Mouse (Mus musculus): Measurements from ENCODE around the gene Nufip1. TPM values are rescaled to one million over a fixed set of nuclear protein-coding genes. Genes with fewer than 3 reads are reported as not detected.
A peak's percentile ranks its signal among the peaks of the same experiment; 100 is the strongest.

Gene Nufip1
- polyA plus RNA-seq, 1 experiment, result 1.8 TPM

GRCm38 (mm10) chr14:76175808-76176207 is 65.1 kb downstream of the Nufip1 start:
- Histone ChIP-seq H3K4me3 (ENCODE audit: insufficient read depth, low read depth, low read length) (no peak overlapping the region), H3K4me1 (ENCODE audit: control insufficient read depth, insufficient read depth, low read length) (no peaks in the 10 kb centered on the region), H3K36me3 (ENCODE audit: control insufficient read depth, insufficient read depth, low read length) (no peaks in the 10 kb centered on the region), H3K27ac (ENCODE audit: insufficient read depth, low read depth, low read length) (no peak overlapping the region), H3K27me3 (replicated peaks; ENCODE audit: control insufficient read depth, insufficient read depth, low read length) (no peaks in the 10 kb centered on the region)
- TF ChIP-seq POLR2A (IDR thresholded peaks at IDR 0.05; ENCODE audit: low read depth, low read length) (no peak), CTCF (conservative IDR thresholded peaks at IDR 0.05; ENCODE audit: insufficient read depth, insufficient read length, low read depth, low read length) (no peak)
- WGBS, result 63% methylated on average over 5 of the region's 5 CpGs
- DNase-seq, result no peak

DNA sequence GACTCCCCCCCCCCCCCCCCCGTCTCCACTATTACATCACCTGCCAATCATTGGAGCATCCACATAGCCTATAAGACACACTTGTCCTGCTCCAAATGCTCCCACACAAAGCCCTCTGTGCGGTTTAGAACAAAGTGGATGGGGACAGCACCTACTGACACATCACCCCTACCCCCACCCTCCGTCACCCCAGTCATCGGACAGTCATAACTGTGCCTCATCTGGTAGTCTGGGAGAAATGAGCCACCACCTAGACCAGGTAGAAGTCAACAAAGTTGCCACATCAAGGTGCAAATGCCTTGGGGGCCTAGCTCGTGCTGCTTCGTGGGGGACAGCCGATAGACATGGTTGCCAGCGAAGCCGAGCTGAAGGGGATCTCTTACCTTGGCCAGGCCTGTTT is 66.5 kb downstream of the Nufip1 start:
- H3K27me3 ChIP-seq (replicated peaks; ENCODE audit: control insufficient read depth, insufficient read depth, low read length), result no peaks in the 10 kb centered on the region

DNA sequence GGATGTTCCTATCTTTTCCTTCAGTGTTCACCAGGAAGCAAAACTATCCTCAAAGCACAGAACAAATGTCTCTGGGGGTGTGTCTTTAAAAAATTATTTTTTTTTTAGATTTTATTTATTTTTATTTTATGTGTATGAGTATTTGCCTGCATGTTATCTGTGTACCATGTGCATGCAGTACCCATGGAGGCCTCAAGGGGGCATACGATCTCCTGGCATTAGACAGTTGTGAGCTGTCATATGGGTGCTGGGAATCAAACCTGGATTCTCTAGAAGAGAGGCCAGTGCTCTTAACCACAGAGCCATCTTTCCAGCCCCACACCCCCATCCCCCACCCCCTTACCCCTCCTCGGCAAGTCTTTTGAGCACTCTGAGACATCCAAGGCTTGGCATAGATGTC is 67.8 kb downstream of the Nufip1 start:
- Histone ChIP-seq H3K4me1 (ENCODE audit: control insufficient read depth, insufficient read depth, low read length) (no peaks in the 10 kb centered on the region), H3K36me3 (ENCODE audit: control insufficient read depth, insufficient read depth, low read length) (no peaks in the 10 kb centered on the region), H3K4me3 (ENCODE audit: insufficient read depth, low read depth, low read length) (no peak overlapping the region), H3K27ac (ENCODE audit: insufficient read depth, low read depth, low read length) (no peak overlapping the region), H3K27me3 (replicated peaks; ENCODE audit: control insufficient read depth, insufficient read depth, low read length) (no peaks in the 10 kb centered on the region)
- TF ChIP-seq CTCF (conservative IDR thresholded peaks at IDR 0.05; ENCODE audit: insufficient read depth, insufficient read length, low read depth, low read length), result peak; percentile 30; the same call in 1 of the 2 replicates
- TF ChIP-seq POLR2A (IDR thresholded peaks at IDR 0.05; ENCODE audit: low read depth, low read length), result no peak
- DNase-seq, result no peak
- WGBS, result 82% methylated on average over 2 of the region's 2 CpGs

More for the DNA sequence above, 66.5 kb downstream of the Nufip1 start:
- Histone ChIP-seq H3K4me3 (ENCODE audit: insufficient read depth, low read depth, low read length) (no peak overlapping the region), H3K36me3 (ENCODE audit: control insufficient read depth, insufficient read depth, low read length) (no peaks in the 10 kb centered on the region), H3K27ac (ENCODE audit: insufficient read depth, low read depth, low read length) (no peak overlapping the region), H3K4me1 (ENCODE audit: control insufficient read depth, insufficient read depth, low read length) (no peaks in the 10 kb centered on the region)
- TF ChIP-seq CTCF (conservative IDR thresholded peaks at IDR 0.05; ENCODE audit: insufficient read depth, insufficient read length, low read depth, low read length) (no peak), POLR2A (IDR thresholded peaks at IDR 0.05; ENCODE audit: low read depth, low read length) (no peak)
- WGBS, result 94% methylated on average over 9 of the region's 9 CpGs
- DNase-seq, result no peak

- Histone ChIP-seq H3K36me3 (ENCODE audit: control insufficient read depth, insufficient read depth, low read length) (no peaks in the 10 kb centered on the region), H3K4me3 (ENCODE audit: insufficient read depth, low read depth, low read length) (no peak overlapping the region), H3K4me1 (ENCODE audit: control insufficient read depth, insufficient read depth, low read length) (no peaks in the 10 kb centered on the region), H3K27ac (ENCODE audit: insufficient read depth, low read depth, low read length) (no peak overlapping the region), H3K27me3 (replicated peaks; ENCODE audit: control insufficient read depth, insufficient read depth, low read length) (no peaks in the 10 kb centered on the region)
- peak; percentile 33 for DNase-seq
- TF ChIP-seq CTCF (conservative IDR thresholded peaks at IDR 0.05; ENCODE audit: insufficient read depth, insufficient read length, low read depth, low read length), result no peak
- TF ChIP-seq POLR2A (IDR thresholded peaks at IDR 0.05; ENCODE audit: low read depth, low read length), result no peak
- WGBS, result 71% methylated on average over 6 of the region's 6 CpGs
Observed at GRCm38 (mm10) chr14:76179343-76179742, 68.7 kb downstream of the Nufip1 start.

- peak; percentile 27 for DNase-seq
- WGBS, result 64% methylated on average over 5 of the region's 5 CpGs
- H3K4me3 ChIP-seq (ENCODE audit: insufficient read depth, low read depth, low read length), result no peak overlapping the region
- no peak overlapping the region for H3K27ac ChIP-seq (ENCODE audit: insufficient read depth, low read depth, low read length)
- no peaks in the 10 kb centered on the region for H3K36me3 ChIP-seq (ENCODE audit: control insufficient read depth, insufficient read depth, low read length)
- H3K4me1 ChIP-seq (ENCODE audit: control insufficient read depth, insufficient read depth, low read length), result no peaks in the 10 kb centered on the region
- no peaks in the 10 kb centered on the region for H3K27me3 ChIP-seq (replicated peaks; ENCODE audit: control insufficient read depth, insufficient read depth, low read length)
- TF ChIP-seq CTCF (conservative IDR thresholded peaks at IDR 0.05; ENCODE audit: insufficient read depth, insufficient read length, low read depth, low read length) (no peak), POLR2A (IDR thresholded peaks at IDR 0.05; ENCODE audit: low read depth, low read length) (no peak)
Observed at GRCm38 (mm10) chr14:76185358-76185757, 74.7 kb downstream of the Nufip1 start.

DNA sequence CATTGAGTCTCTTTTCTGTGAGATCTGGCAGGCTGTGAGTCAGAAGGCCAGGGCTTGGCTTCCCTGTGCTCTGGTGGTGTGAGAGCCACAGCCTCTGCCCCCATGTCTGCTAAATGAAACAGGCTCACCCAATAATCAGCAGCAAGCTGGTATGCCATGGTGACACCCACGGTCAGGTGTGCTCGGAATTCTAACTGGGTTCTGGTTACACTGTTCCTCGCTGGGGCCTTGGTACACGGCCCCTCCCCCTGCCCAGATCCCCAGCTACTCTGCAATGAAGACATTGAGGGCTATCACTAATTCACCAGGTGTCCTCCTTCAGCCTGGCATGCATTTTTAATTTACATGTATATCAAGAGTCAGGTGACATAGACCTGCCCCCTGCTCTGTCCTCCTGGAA is 75.6 kb downstream of the Nufip1 start:
- peak; percentile 25 for DNase-seq
- no peaks in the 10 kb centered on the region for H3K27me3 ChIP-seq (replicated peaks; ENCODE audit: control insufficient read depth, insufficient read depth, low read length)
- H3K4me3 ChIP-seq (ENCODE audit: insufficient read depth, low read depth, low read length), result no peak overlapping the region
- no peaks in the 10 kb centered on the region for H3K4me1 ChIP-seq (ENCODE audit: control insufficient read depth, insufficient read depth, low read length)
- 50% methylated on average over 4 of the region's 4 CpGs for WGBS
- H3K36me3 ChIP-seq (ENCODE audit: control insufficient read depth, insufficient read depth, low read length), result no peaks in the 10 kb centered on the region
- H3K27ac ChIP-seq (ENCODE audit: insufficient read depth, low read depth, low read length), result no peak overlapping the region
- no peak for TF ChIP-seq POLR2A (IDR thresholded peaks at IDR 0.05; ENCODE audit: low read depth, low read length)
- no peak for TF ChIP-seq CTCF (conservative IDR thresholded peaks at IDR 0.05; ENCODE audit: insufficient read depth, insufficient read length, low read depth, low read length)

Other genes with a start within 250 kb of the Nufip1 start
- not detected in 2 replicates for gene Kctd4, start 155.9 kb upstream of the Nufip1 start, polyA plus RNA-seq (2012; rRNA removed)
- gene Gtf2f2, start 100.0 kb upstream of the Nufip1 start, polyA plus RNA-seq (2012; rRNA removed), result 2.3 and 3.2 TPM in 2 replicates
- gene Gpalpp1, start 131 bp upstream of the Nufip1 start, polyA plus RNA-seq (2012; rRNA removed), result 4.1 and 5.5 TPM in 2 replicates

All from kidney, adult 2 months (tissue).